Mouse (Mus musculus): ENCODE data around the gene Gpr88. TPM values are rescaled to one million over a fixed set of nuclear protein-coding genes. Genes with fewer than 3 reads are reported as not detected.
"Not testable (repeated sequence)": the region's sequence is repeated elsewhere in the genome, so short reads cannot be mapped to it uniquely, and the experiment has no call there.

The Gpr88 gene
- total RNA-seq, 4 experiments from 2014 or later: 3.7 to 8.8 (median 5.4) TPM

DNA sequence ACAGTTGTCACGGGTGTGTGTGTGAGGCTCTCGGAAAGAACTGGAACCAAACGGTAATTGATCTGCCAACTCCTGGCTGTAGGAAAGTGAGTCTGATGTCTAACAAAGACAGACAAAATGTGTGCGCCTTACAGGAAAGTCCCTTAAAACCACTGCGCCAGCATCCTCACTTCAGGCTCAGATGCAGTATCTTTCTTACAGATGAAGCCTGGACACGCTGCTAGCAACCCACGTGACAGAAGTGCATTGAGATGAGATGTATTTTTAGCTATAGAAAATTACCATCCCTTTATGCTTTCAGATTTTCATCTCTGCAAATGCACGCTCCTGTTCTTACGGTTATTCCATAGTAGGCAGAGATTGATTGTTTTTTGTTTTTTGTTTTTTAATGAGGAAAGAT lies 10.6 kb downstream of the Gpr88 start:
- DNase-seq (ENCODE audit: low spot score in 2 of 2): no peak

GRCm38 (mm10) chr3:116237527-116237926 lies 15.8 kb downstream of the Gpr88 start:
- DNase-seq (ENCODE audit: low spot score in 2 of 2): no peak

DNA sequence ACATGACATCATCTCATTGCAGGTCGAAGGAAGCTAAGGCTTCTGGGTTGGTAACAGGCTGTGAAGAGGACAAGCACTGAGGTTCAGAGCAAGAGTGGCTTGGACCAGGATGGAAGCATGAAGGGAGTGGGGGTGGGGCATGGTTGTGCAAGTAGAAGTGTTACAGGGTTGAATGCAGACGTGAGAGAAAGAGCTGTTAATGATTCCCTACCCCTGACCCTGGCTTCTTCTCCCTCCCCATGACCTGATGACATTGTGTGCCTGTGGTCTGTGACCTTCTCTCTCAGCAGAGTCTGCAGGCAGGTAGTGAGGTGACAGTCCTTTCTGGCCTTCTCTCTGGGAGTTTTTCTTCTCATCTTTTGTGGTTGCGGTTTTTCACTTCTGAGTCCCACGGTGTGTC lies 16.4 kb downstream of the Gpr88 start:
- no peak for DNase-seq (ENCODE audit: low spot score in 2 of 2)

DNA sequence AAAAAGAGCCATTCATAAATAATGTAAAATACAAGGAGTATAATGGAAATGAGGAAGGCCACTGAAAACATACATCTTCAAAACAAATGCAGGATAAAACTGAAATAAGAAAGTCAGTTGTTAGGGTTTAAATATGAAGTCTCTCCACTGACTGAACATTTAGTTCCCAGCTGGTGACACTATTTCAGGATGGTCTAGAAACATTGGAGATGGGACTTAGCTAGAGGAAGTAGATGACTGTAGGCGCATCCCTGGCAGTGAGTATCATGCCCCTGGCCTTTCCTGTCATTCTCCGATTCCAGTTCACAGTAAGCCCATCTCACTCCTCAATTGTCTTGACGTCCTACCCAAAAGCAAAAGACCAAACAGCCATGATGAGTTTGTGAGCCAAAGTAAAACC lies 19.8 kb downstream of the Gpr88 start:
- no peak for DNase-seq (ENCODE audit: low spot score in 2 of 2)

DNA sequence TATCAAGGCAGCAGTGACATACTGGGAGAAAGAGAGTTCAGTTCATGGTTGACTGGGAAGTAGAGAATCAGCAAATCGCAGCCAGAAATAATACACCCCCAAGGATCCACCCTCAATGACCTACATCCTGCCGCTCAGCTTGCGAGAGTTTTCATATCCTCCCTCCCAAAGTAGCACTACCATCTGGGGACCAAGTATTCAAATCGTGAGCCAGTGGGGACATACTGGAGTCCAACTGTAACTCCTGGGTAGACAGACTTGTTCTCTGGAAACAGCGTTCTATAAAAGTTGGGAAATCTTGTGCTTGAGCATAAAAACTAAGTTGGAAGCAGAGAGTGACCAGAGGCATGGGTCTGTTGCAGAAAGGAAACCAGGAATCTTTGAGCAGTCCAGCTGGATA lies 20.5 kb downstream of the Gpr88 start:
- DNase-seq (ENCODE audit: low spot score in 2 of 2): no peak

- DNase-seq (ENCODE audit: low spot score in 2 of 2): no peak
These were observed 24.0 kb downstream of the Gpr88 start for GRCm38 (mm10) chr3:116229336-116229735.

DNA sequence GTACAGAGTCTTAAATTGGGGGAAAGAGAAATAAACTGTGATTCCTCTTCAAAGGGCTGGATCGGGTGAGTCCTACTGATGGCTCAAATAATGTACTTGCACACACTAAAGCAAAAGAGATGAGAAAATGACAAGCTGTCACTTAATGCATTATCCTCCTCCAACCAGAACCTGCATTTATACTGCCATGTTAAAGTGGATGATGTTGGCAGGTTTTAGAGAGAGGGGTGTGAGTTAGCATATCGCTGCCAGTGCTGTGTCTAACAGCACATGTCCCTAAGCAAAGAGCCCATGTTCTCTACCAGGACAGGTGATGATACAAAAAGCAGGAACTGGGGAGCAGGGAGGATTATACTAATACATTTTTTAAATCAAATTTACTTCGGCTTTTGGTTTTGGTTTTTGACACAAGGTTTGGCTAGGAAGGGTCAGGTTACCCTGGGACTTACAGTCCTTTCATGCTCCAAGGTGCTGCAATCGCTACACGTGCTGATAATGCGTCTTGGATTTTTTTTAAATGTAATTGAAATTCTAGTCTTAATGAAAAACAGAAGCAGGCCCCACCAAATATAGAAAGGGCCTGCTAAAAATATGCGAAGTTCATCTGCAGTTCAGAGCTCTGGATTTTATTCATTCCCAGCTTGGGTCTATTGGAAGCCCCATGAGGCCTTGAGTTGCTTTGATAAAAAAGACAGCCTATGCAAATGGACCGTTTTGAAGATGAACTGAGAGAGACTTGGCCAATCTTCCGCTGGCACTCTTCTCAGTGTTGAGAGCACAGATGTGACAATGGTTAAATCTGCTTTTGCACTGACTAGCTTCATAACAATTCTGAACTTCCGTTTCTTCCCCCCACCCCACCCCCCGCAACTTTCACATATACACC lies 24.7 kb downstream of the Gpr88 start:
- no peak for DNase-seq (ENCODE audit: low spot score in 2 of 2)

GRCm38 (mm10) chr3:116227383-116227782 lies 25.9 kb downstream of the Gpr88 start:
- DNase-seq (ENCODE audit: low spot score in 2 of 2): no peak

GRCm38 (mm10) chr3:116226915-116227314 lies 26.4 kb downstream of the Gpr88 start:
- DNase-seq (ENCODE audit: low spot score in 2 of 2): no peak

DNA sequence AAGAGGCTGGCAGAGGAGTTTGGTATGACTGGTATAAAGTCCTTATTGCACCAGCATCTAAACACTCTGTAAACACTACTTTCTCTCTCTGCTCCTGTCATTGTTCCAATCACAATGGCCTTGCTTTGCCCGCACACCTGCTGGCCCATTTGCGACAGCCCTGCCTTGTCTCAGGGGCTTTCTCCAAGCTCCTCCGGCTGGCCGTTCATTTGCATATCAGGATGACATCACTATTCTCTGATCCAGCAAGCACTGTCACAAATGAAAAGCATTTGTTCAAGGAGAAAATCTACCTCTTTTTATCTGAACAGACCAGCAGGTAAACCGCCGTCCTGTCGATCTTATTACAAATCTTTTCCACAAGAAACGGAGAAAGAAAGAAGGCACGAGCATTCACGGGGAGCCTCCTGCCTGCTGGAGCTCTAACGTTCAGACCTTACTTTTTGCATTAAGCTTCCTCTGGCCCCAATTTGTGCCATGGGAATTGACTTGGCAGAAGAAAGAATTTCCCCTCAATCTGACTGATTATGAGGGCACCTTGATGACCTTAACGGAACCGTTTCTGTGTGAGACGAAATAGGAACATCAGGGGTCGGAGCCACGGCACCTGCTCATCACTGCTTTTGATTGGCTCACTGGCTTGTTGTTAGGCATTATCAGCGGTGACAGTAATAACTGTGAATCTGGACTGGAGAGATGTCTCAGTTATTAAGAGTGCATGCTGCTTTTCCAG lies 30.6 kb downstream of the Gpr88 start:
- no peak for DNase-seq (ENCODE audit: low spot score in 2 of 2)

DNA sequence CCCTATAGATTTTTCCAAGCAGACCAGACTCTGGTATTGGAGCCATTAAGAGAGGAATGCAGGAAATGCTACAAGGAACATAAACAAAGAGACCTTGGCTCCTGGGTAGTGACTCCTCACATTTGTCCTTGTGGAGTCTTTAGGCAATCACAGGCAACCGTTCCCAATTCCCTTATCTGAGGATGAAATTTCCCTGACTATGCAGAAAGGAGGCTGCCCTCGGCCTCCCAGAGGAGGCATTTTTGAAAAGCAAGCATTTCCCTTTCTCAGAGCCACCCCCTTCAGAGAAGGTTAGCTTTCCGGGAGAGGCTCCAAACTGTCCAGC lies 31.7 kb downstream of the Gpr88 start:
- no peak for DNase-seq (ENCODE audit: low spot score in 2 of 2)

GRCm38 (mm10) chr3:116220980-116221685 lies 32.2 kb downstream of the Gpr88 start:
- DNase-seq (ENCODE audit: low spot score in 2 of 2): no peak

- not testable (repeated sequence) for DNase-seq (ENCODE audit: low spot score in 2 of 2)
These were observed 35.9 kb downstream of the Gpr88 start for GRCm38 (mm10) chr3:116217398-116217797.

- no peak for DNase-seq (ENCODE audit: low spot score in 2 of 2)
These were observed 37.0 kb downstream of the Gpr88 start for GRCm38 (mm10) chr3:116216261-116216660.

DNA sequence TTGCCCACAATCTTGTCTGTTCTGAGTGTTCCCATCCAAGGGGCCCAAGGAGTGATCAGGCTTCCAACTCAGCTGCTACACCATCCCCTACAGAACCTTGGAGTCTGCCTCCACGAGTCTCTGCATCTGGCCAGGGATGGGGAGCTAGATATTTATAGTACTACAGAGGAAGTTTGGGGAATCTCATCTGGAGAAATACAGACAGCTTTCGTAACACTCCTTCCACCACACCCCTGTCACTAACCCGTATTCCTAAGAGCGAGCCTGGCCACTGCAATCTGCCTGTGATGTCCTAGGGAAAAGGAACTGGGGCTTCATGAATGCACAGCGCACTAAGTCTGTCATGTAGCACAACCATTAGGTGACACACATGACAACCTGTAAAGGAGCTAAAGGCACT lies 41.7 kb downstream of the Gpr88 start:
- DNase-seq (ENCODE audit: low spot score in 2 of 2): no peak

- DNase-seq (ENCODE audit: low spot score in 2 of 2): no peak
These were observed 42.6 kb downstream of the Gpr88 start for GRCm38 (mm10) chr3:116210720-116211121.

- no peak for DNase-seq (ENCODE audit: low spot score in 2 of 2)
These were observed 44.1 kb downstream of the Gpr88 start for GRCm38 (mm10) chr3:116209214-116209613.

DNA sequence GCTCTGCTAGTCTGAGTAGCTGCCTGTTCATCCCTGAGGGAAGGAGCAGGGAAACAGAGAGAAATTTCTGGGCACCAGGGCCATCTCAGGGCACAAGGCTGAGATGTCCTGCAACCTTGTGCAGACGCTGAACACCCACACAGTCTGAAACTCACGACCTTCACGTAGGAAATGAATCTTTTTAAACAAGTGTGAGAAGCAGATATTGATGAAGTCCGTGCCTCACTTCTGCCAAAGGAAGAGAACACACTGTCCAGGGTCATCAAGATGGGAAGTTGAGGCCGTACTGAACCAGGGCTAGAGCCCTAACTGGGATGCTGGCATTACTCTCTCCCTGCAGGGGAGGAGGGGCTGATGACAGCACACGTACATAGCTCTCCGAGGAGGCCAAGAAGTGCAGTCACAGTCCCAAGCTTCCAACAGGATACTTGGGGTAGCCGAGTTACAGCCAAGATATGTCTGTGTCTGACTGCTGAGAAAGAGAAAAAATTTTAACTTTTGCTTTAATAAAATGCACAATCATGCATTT lies 46.9 kb downstream of the Gpr88 start:
- DNase-seq (ENCODE audit: low spot score in 2 of 2): no peak

DNA sequence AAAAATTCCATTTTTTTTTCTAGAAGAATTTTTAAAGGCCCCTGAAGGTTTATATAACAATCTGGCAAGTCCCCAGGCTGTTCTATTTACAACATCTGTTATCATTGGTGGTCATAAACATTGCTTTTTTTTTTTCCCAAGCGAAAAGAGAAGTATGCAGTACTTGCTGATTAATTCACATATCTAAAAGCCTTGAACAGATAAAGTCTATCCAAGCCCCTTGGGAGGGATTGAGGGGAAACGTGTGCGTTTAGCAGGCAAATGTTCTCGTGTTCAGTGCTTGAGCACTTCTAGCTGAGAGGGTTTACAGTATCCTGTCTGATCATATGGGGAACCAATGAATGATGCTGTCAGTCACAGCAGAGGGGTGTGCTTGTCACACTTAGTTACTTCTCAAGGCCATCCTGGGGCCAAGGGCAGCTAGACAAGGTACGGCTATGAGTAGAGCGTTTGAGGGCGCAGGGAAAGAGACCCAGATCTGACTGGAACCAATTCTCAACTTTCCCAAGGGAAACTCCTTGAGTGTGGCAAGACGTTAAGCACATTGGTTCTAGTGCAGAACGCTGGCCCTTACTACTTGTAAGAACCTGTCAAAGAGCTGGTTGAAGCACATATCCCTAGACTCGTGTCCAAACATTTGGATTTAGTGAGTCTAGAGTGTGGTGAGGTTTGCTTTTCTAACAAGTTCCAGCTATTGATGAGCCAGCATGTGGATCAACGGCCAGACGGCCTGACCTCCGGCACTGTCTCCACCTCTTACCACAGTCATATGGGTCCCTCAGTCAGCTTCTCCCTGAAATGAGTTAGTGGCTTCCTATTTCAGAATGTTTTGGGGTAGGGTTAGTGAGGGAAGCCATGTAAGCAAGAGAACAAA lies 47.7 kb downstream of the Gpr88 start:
- DNase-seq (ENCODE audit: low spot score in 2 of 2): no peak

GRCm38 (mm10) chr3:116204643-116205042 lies 48.7 kb downstream of the Gpr88 start:
- no peak for DNase-seq (ENCODE audit: low spot score in 2 of 2)

DNA sequence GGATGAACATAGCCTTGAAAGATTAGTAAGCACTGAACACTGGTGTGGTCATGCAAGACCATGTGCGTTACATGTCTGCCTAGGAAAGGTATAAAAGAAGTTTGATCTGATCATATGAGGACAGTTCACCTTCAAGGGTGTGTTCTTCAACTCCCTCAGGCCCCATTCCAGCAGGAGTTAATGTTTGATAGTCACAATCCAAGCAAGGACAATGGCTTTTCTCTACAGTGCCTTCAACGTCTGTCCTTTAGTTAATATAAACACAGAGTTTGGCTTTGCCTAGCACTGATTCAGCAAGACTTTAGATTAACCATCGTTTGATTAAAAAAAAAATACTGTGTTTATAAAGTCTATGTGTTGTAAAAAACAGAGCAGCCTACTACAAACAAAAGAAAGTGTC lies 49.4 kb downstream of the Gpr88 start:
- DNase-seq (ENCODE audit: low spot score in 2 of 2): no peak
